14 mouse cellular contexts compared by ENCODE assay signal in the genomic region with DNA sequence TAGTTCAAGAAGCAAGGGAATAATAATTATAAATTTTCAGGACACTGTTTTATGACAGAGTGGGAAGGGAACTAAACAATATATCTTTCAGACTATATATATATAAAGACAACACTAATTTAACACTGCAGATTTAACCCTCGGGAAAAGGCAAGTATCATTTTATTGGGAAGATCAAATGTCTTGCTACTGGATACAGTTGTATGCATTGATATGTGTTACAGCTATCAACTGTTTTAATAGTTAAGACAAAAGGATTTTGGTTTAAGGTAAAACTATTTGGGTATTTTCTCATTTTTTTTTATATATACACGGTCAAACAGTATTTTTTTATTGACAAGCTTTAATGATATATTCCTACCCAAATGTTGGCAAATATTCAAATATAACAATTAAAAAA. TPM values are rescaled to one million over a fixed set of nuclear protein-coding genes. Genes with fewer than 3 reads are reported as not detected.
DNase-seq lines count a peak whose midpoint lies in the region; ATAC-seq and TF ChIP-seq lines count a peak whose summit lies in the region.
"Had no signal": no experiment of that assay in that cellular context is flagged by ENCODE, and none has a peak within 500 bp of the region (broad histone marks: within the 10 kb centered on the region; RNA-seq: fewer than 3 reads in every experiment).

No protein-coding gene starts in this region.

- H3K4me1 ChIP-seq in heart, adult 2 months (ENCODE audit: control insufficient read depth, insufficient read depth, low read length), result peaks cover 10% of the 10 kb centered on the region
- H3K4me1 ChIP-seq in heart, embryonic 12.5 days (replicated peaks), result peaks cover 7% of the 10 kb centered on the region
- H3K4me1 ChIP-seq in liver, adult 2 months (ENCODE audit: control insufficient read depth, insufficient read depth, low read length), result peaks cover 14% of the 10 kb centered on the region; the same call in 1 of the 2 replicates
- peaks cover 12% of the 10 kb centered on the region; the same call in 1 of the 2 replicates for H3K4me1 ChIP-seq in hindbrain, postnatal 0 days (ENCODE audit: insufficient read depth, low read length)

- no peak overlapping the region for H3K9ac ChIP-seq in heart, adult 2 months (ENCODE audit: low read depth, low read length)
- H3K9ac ChIP-seq in heart, embryonic 12.5 days, result no peak overlapping the region
- H3K9ac ChIP-seq in liver, adult 2 months (ENCODE audit: low read depth, low read length), result no peak overlapping the region
- H3K9ac ChIP-seq in hindbrain, postnatal 0 days (replicated peaks; ENCODE audit: low read length), result no peak overlapping the region
- H3K9ac ChIP-seq: liver, embryonic 14.5 days had no signal

- TF ChIP-seq CTCF in heart, adult 2 months (IDR thresholded peaks at IDR 0.05), result no peak
- no peak for TF ChIP-seq CTCF in liver, adult 2 months (IDR thresholded peaks at IDR 0.05; ENCODE audit: low read depth, low read length)
- no peak for TF ChIP-seq CTCF in hindbrain, postnatal 0 days (IDR thresholded peaks at IDR 0.05; ENCODE audit: low read depth)

- peak overlapping the region; percentile 84 for H3K4me3 ChIP-seq in heart, adult 2 months
- no peak overlapping the region for H3K4me3 ChIP-seq in heart, embryonic 12.5 days
- H3K4me3 ChIP-seq in liver, adult 2 months (ENCODE audit: insufficient read depth, low read depth, low read length), result no peak overlapping the region
- H3K4me3 ChIP-seq in hindbrain, postnatal 0 days (ENCODE audit: low read length), result no peak overlapping the region; the same call in 1 of the 2 replicates

- DNase-seq in heart, adult 2 months, result no peak
- peak; percentile 9 for DNase-seq in liver, adult 2 months (ENCODE audit: extremely low read depth, low read depth, low spot score)
- DNase-seq in liver (no peak), adipocyte (ENCODE audit: low spot score) (peak; percentile 32)
- no peak for DNase-seq in hindbrain, postnatal 0 days (ENCODE audit: low spot score)
- no peak for DNase-seq in ovary, adult 18-20 months (ENCODE audit: low spot score)
- DNase-seq in cerebellum, postnatal 25 days, result no peak
- DNase-seq: adrenal gland, adult 2 months; gastrocnemius, postnatal 14 days; heart, postnatal 36 days; kidney, postnatal 25 days; thymus, postnatal 14 days had no signal

- H3K9me3 ChIP-seq in heart, embryonic 12.5 days (replicated peaks), result no peaks in the 10 kb centered on the region
- H3K9me3 ChIP-seq in hindbrain, postnatal 0 days (ENCODE audit: low read length), result no peaks in the 10 kb centered on the region

- TF ChIP-seq EP300 in heart, adult 2 months (IDR thresholded peaks at IDR 0.05; ENCODE audit: insufficient read depth, low read depth, low read length), result no peak

- intact Hi-C loops in heart, adult 2 months (cut with DNase I), result loop anchor here (5.0 kb wide), 1 partner anchor 33 kb away; no protein-coding TSS in a partner anchor

- no peaks in the 10 kb centered on the region for H3K27me3 ChIP-seq in heart, adult 2 months (ENCODE audit: control insufficient read depth, insufficient read depth, low read length)
- H3K27me3 ChIP-seq in heart, embryonic 12.5 days (replicated peaks), result no peaks in the 10 kb centered on the region
- H3K27me3 ChIP-seq in liver, adult 2 months (ENCODE audit: control insufficient read depth, insufficient read depth, low read length), result no peaks in the 10 kb centered on the region
- no peaks in the 10 kb centered on the region for H3K27me3 ChIP-seq in hindbrain, postnatal 0 days (ENCODE audit: insufficient read depth, low read length)

- no peak for ATAC-seq in heart, embryonic 12.5 days (ENCODE audit: insufficient number of reproducible peaks, low FRiP score)
- no peak for ATAC-seq in hindbrain, postnatal 0 days

- H3K36me3 ChIP-seq in heart, adult 2 months (ENCODE audit: control insufficient read depth, insufficient read depth, low read length), result peaks cover 32% of the 10 kb centered on the region
- peaks cover 12% of the 10 kb centered on the region for H3K36me3 ChIP-seq in heart, embryonic 12.5 days
- H3K36me3 ChIP-seq in liver, adult 2 months (ENCODE audit: control insufficient read depth, insufficient read depth, low read length), result peaks cover 15% of the 10 kb centered on the region
- no peaks in the 10 kb centered on the region for H3K36me3 ChIP-seq in hindbrain, postnatal 0 days (ENCODE audit: insufficient read depth, low read length)

- H3K27ac ChIP-seq in heart, adult 2 months, result peak overlapping the region; percentile 99
- H3K27ac ChIP-seq in heart, embryonic 12.5 days (ENCODE audit: poor library complexity, severe bottlenecking), result no peak overlapping the region
- H3K27ac ChIP-seq in liver, adult 2 months (replicated peaks; ENCODE audit: insufficient read depth, low read depth, low read length), result no peak overlapping the region
- no peak overlapping the region for H3K27ac ChIP-seq in hindbrain, postnatal 0 days
- H3K27ac ChIP-seq: liver, embryonic 14.5 days had no signal

- peaks cover 3% of the 10 kb centered on the region for H3K79me2 ChIP-seq in heart, adult 2 months (replicated peaks; ENCODE audit: control insufficient read depth, insufficient read depth, low read length)
- H3K79me2 ChIP-seq in liver, adult 2 months (ENCODE audit: control insufficient read depth, insufficient read depth, low read length), result peaks cover 17% of the 10 kb centered on the region

- no peak overlapping the region for H3K4me2 ChIP-seq in heart, embryonic 12.5 days
- peak overlapping the region; percentile 65 for H3K4me2 ChIP-seq in hindbrain, postnatal 0 days (ENCODE audit: low read depth, low read length)

- WGBS in heart, adult 2 months, result 3% methylated on average over 2 of the region's 2 CpGs
- WGBS in heart, embryonic 12.5 days, result 55% methylated on average over 2 of the region's 2 CpGs
- WGBS in liver, adult 2 months, result 16% methylated on average over 2 of the region's 2 CpGs
- 35% methylated on average over 2 of the region's 2 CpGs for WGBS in hindbrain, postnatal 0 days

- no peak for TF ChIP-seq POLR2A in heart, adult 2 months (IDR thresholded peaks at IDR 0.05; ENCODE audit: insufficient read depth, low read depth, low read length)
- TF ChIP-seq POLR2A in liver, adult 2 months (IDR thresholded peaks at IDR 0.05; ENCODE audit: extremely low read depth, insufficient read depth, low read length), result no peak

RNA-seq across cellular contexts. Expression of a gene that starts 13.2 kb away (rescaled TPM):
- total RNA-seq in heart, adult 2 months (2021), result 10 to 100 TPM; 38.1 to 43.3 TPM
- polyA plus RNA-seq in heart, adult 2 months (2012; rRNA removed), result 32.9 and 38.0 TPM in 2 replicates
- polyA plus RNA-seq in heart, embryonic 12.5 days (2016; fragmentation: Nextera tagmentation; extraction: Ambion mirVana), result 48.5 and 50.4 TPM in 2 replicates
- total RNA-seq in liver, adult 2 months (2014; rRNA removed), result 40.0 and 42.0 TPM in 2 replicates
- 16.9 and 20.1 TPM in 2 replicates for polyA plus RNA-seq in liver, adult 2 months (2012; rRNA removed)
- 33.4 and 35.2 TPM in 2 replicates for total RNA-seq in hindbrain, postnatal 0 days (2014; rRNA removed)
- polyA plus RNA-seq in hindbrain, postnatal 0 days (2015; fragmentation: Nextera tagmentation; extraction: Ambion mirVana), result 36.1 and 40.7 TPM in 2 replicates

Comparison
In these comparisons a context has a peak if more than half of its experiments do, and no peak if none do; other contexts are left out.
1. DNase-seq: peak in liver, adult 2 months (single experiment) and adipocyte (single experiment); none in heart, adult 2 months (0 of 2), liver (single experiment), hindbrain, postnatal 0 days (single experiment), ovary, adult 18-20 months (single experiment) and cerebellum, postnatal 25 days (0 of 2).